Mouse (Mus musculus) neural tube, embryonic 10.5 days (tissue): ENCODE measurements around the gene Pnldc1.
"Not testable (repeated sequence)": the region's sequence is repeated elsewhere in the genome, so short reads cannot be mapped to it uniquely, and the experiment has no call there.

Experiments
- DNase-seq: peaks from one replicate; pipeline ENCODE4 v3.0.0-alpha.2; 2017; ENCODE audit warnings: low spot score; ENCODE audit errors: extremely low spot score

Pnldc1 gene

GRCm38 (mm10) chr17:12909361-12910280 is at the start of gene Pnldc1:
TSS of gene Pnldc1 (minus strand) at chr17:12910230.
- DNase-seq = no peak

- DNase-seq = not testable (repeated sequence)
These were observed 49.3 kb upstream of the Pnldc1 start for GRCm38 (mm10) chr17:12959377-12959776.

- DNase-seq = no peak
These were observed 46.6 kb upstream of the Pnldc1 start for GRCm38 (mm10) chr17:12956664-12957063.

- no peak for DNase-seq
These were observed 39.6 kb upstream of the Pnldc1 start for GRCm38 (mm10) chr17:12949669-12950068.

GRCm38 (mm10) chr17:12942459-12943162 is 32.6 kb upstream of the Pnldc1 start:
- DNase-seq = no peak

GRCm38 (mm10) chr17:12941543-12942260 is 31.7 kb upstream of the Pnldc1 start:
- DNase-seq = no peak

GRCm38 (mm10) chr17:12940151-12940805 is 30.2 kb upstream of the Pnldc1 start, which contains the start of gene Acat3:
TSS of gene Acat3 (minus strand) at chr17:12940600.
- DNase-seq = no peak

- DNase-seq = not testable (repeated sequence)
These were observed 29.5 kb upstream of the Pnldc1 start for GRCm38 (mm10) chr17:12939377-12940148.

- no peak for DNase-seq
These were observed 28.0 kb upstream of the Pnldc1 start for GRCm38 (mm10) chr17:12938077-12938476.

GRCm38 (mm10) chr17:12937412-12937970 is 27.5 kb upstream of the Pnldc1 start:
- DNase-seq = no peak

- no peak for DNase-seq
These were observed 25.7 kb upstream of the Pnldc1 start for GRCm38 (mm10) chr17:12935719-12936118.

- DNase-seq = not testable (repeated sequence)
These were observed 21.5 kb upstream of the Pnldc1 start for GRCm38 (mm10) chr17:12931576-12931975.

GRCm38 (mm10) chr17:12925703-12926180 is 15.7 kb upstream of the Pnldc1 start:
- no peak for DNase-seq

GRCm38 (mm10) chr17:12925001-12925400 is 15.0 kb upstream of the Pnldc1 start:
- DNase-seq = no peak

- no peak for DNase-seq
These were observed 11.0 kb upstream of the Pnldc1 start for GRCm38 (mm10) chr17:12921073-12921472.

- no peak for DNase-seq
These were observed 6.8 kb upstream of the Pnldc1 start for GRCm38 (mm10) chr17:12916588-12917380.

- DNase-seq = peak; percentile 99
These were observed 6.0 kb upstream of the Pnldc1 start, which contains the start of gene Mrpl18 for GRCm38 (mm10) chr17:12915881-12916583. TSS of gene Mrpl18 (minus strand) at chr17:12916345.

- DNase-seq = no peak
These were observed 5.5 kb upstream of the Pnldc1 start, which contains the start of gene Tcp1 for GRCm38 (mm10) chr17:12915488-12915880. TSS of gene Tcp1 (plus strand) at chr17:12915701.
